Mouse (Mus musculus): Measurements from ENCODE around the gene B430218F22Rik.
"Not testable (repeated sequence)": the region's sequence is repeated elsewhere in the genome, so short reads cannot be mapped to it uniquely, and the experiment has no call there.

GRCm38 (mm10) chr13:118387448-118387801 lies 995 bp downstream of the B430218F22Rik start:
- not testable (repeated sequence) for TF ChIP-seq CTCF, EP300 (IDR thresholded peaks at IDR 0.05; ENCODE audit: low read depth)

Measured in heart, postnatal 0 days (tissue).